ENCODE assay signal across 11 mouse cellular contexts in the genomic region with DNA sequence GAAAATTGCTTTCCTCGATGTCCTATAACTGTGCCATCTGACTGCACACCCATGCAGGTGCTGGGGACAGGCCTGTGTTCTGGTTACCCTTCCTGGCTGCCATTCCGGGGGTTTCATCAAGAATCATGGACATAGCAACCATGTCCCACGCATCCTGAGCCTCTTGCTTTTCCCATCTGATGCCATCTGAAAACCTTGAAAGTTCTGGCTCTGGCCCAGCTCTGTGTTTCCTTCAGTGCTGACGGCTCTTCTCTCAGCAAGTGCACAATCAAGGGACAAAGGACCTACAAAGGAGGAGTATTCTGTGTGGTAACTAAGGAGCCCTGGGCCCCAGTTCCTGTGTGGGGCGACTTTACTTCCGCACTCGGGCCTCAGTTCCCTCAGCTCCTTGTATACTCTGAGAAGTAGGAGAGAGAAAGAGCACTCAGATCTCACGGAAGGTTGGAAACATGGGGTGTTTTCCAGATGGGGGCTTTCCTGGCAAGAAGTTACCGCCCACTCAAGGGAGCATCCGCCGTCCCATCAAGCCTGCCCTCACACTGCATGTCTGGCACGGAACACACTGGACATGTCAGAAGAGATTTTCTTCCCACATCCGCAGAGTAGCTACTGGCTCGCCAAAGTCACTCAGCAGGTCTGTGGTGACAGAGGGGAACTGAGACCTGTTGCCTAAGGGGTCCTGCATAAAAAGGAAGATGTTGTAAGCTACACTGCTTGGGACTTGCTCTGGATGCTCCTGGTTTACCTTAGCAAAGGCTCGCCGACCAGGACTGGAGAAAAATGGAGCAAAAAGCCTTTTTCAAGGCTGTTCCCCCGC. TPM values are rescaled to one million over a fixed set of nuclear protein-coding genes. Genes with fewer than 3 reads are reported as not detected.
DNase-seq lines count a peak whose midpoint lies in the region; ATAC-seq and TF ChIP-seq lines count a peak whose summit lies in the region.
"Had no signal": no experiment of that assay in that cellular context is flagged by ENCODE, and none has a peak within 500 bp of the region (broad histone marks: within the 10 kb centered on the region; RNA-seq: fewer than 3 reads in every experiment).

No protein-coding gene starts in this region.

- no peak overlapping the region for H3K4me3 ChIP-seq in lung, postnatal 0 days (ENCODE audit: low read depth, low read length)
- H3K4me3 ChIP-seq in lung, adult 2 months (replicated peaks; ENCODE audit: extremely low read depth, low read depth, low read length), result no peak overlapping the region
- peak overlapping the region; percentile 39 for H3K4me3 ChIP-seq in bone marrow, adult 2 months (replicated peaks; ENCODE audit: control insufficient read depth, low read depth, low read length)
- no peak overlapping the region for H3K4me3 ChIP-seq in small intestine, adult 2 months (ENCODE audit: low read depth, low read length)
- H3K4me3 ChIP-seq: kidney, embryonic 15.5 days; neural tube, embryonic 13.5 days had no signal

- H3K4me1 ChIP-seq in lung, postnatal 0 days (ENCODE audit: insufficient read depth, low read depth, low read length), result no peaks in the 10 kb centered on the region
- H3K4me1 ChIP-seq in lung, adult 2 months (ENCODE audit: control insufficient read depth, insufficient read depth, low read length), result no peaks in the 10 kb centered on the region
- H3K4me1 ChIP-seq in bone marrow, adult 2 months (ENCODE audit: control insufficient read depth, insufficient read depth, low read length), result peaks cover 9% of the 10 kb centered on the region; the same call in 1 of the 2 replicates
- no peaks in the 10 kb centered on the region for H3K4me1 ChIP-seq in small intestine, adult 2 months (ENCODE audit: control insufficient read depth, insufficient read depth, insufficient read length, low read length)
- H3K4me1 ChIP-seq: kidney, embryonic 15.5 days; neural tube, embryonic 13.5 days had no signal

- no peaks in the 10 kb centered on the region for H3K9me3 ChIP-seq in lung, postnatal 0 days (ENCODE audit: low read length)
- H3K9me3 ChIP-seq: kidney, embryonic 15.5 days; neural tube, embryonic 13.5 days had no signal

- no peaks in the 10 kb centered on the region for H3K27me3 ChIP-seq in lung, postnatal 0 days (replicated peaks; ENCODE audit: insufficient read depth, low read length)
- H3K27me3 ChIP-seq in small intestine, adult 2 months (ENCODE audit: control insufficient read depth, insufficient read depth, low read length), result no peaks in the 10 kb centered on the region
- H3K27me3 ChIP-seq: kidney, embryonic 15.5 days; neural tube, embryonic 13.5 days had no signal

- H3K4me2 ChIP-seq in lung, postnatal 0 days (replicated peaks; ENCODE audit: low read depth, low read length), result no peak overlapping the region
- H3K4me2 ChIP-seq: kidney, embryonic 15.5 days; neural tube, embryonic 13.5 days had no signal

- no peak overlapping the region for H3K9ac ChIP-seq in lung, postnatal 0 days (replicated peaks; ENCODE audit: low read depth)
- H3K9ac ChIP-seq: kidney, embryonic 15.5 days; liver, embryonic 14.5 days; neural tube, embryonic 13.5 days had no signal

- no peak for TF ChIP-seq CTCF in lung, postnatal 0 days (IDR thresholded peaks at IDR 0.05)
- TF ChIP-seq CTCF in lung, adult 2 months (IDR thresholded peaks at IDR 0.05; ENCODE audit: insufficient read depth, low read length), result no peak
- TF ChIP-seq CTCF in bone marrow, adult 2 months (IDR thresholded peaks at IDR 0.05; ENCODE audit: control insufficient read depth, insufficient read depth, low read length), result no peak
- TF ChIP-seq CTCF in small intestine, adult 2 months (IDR thresholded peaks at IDR 0.05; ENCODE audit: extremely low read depth, insufficient read length, insufficient replicate concordance, low read depth, low read length), result no peak

- ATAC-seq in lung, postnatal 0 days, result no peak

- H3K36me3 ChIP-seq in lung, postnatal 0 days (ENCODE audit: insufficient read depth, low read length), result no peaks in the 10 kb centered on the region
- H3K36me3 ChIP-seq in small intestine, adult 2 months (ENCODE audit: control insufficient read depth, insufficient read depth, low read length), result no peaks in the 10 kb centered on the region
- H3K36me3 ChIP-seq: kidney, embryonic 15.5 days; neural tube, embryonic 13.5 days had no signal

- 72% methylated on average over 17 of the region's 17 CpGs for WGBS in lung, postnatal 0 days
- 72% methylated on average over 17 of the region's 17 CpGs for WGBS in lung, adult 2 months
- 30% methylated on average over 17 of the region's 17 CpGs for WGBS in bone marrow, adult 2 months
- WGBS in small intestine, adult 2 months, result 78% methylated on average over 17 of the region's 17 CpGs

- no peak overlapping the region for H3K27ac ChIP-seq in lung, postnatal 0 days (ENCODE audit: low read length)
- peak overlapping the region; percentile 88 for H3K27ac ChIP-seq in bone marrow, adult 2 months (ENCODE audit: control insufficient read depth, insufficient read depth, low read depth, low read length, poor library complexity)
- 0 out of 2 replicates have a peak overlapping the region, but pooled peaks have one; percentile 9 for H3K27ac ChIP-seq in small intestine, adult 2 months (ENCODE audit: insufficient read depth, low read depth, low read length)
- H3K27ac ChIP-seq: kidney, embryonic 15.5 days; liver, embryonic 14.5 days; neural tube, embryonic 13.5 days had no signal

- DNase-seq in lung, postnatal 0 days (ENCODE audit: low spot score), result peak; percentile 17
- DNase-seq in lung, adult 2 months, result no peak
- DNase-seq in R1 (ENCODE audit: low read depth, low spot score), result peak; percentile 20
- DNase-seq in embryo, embryonic 10.5 days (ENCODE audit: low spot score), result no peak
- DNase-seq in urinary bladder, adult 18-20 months (ENCODE audit: low spot score in 2 of 2), result no peak
- DNase-seq: cerebellum, adult 9-10 months had no signal

- no peak for TF ChIP-seq POLR2A in lung, adult 2 months (IDR thresholded peaks at IDR 0.05; ENCODE audit: borderline replicate concordance, extremely low read depth, low read depth, low read length)
- no peak for TF ChIP-seq POLR2A in bone marrow, adult 2 months (IDR thresholded peaks at IDR 0.05; ENCODE audit: borderline replicate concordance, control insufficient read depth, low read depth, low read length)
- no peak for TF ChIP-seq POLR2A in small intestine, adult 2 months (IDR thresholded peaks at IDR 0.05; ENCODE audit: low read depth, low read length)

- no peak for TF ChIP-seq EP300 in lung, postnatal 0 days (IDR thresholded peaks at IDR 0.05)

RNA-seq across cellular contexts. Expression of a gene that starts 24.5 kb away (rescaled TPM):
- polyA plus RNA-seq in lung, postnatal 0 days (2015; fragmentation: Nextera tagmentation; extraction: Ambion mirVana), result 14.5 and 18.0 TPM in 2 replicates
- polyA plus RNA-seq in lung, adult 2 months (2012; rRNA removed), result 27.2 and 30.9 TPM in 2 replicates
- 31.6 and 151 TPM in 2 replicates for polyA plus RNA-seq in bone marrow, adult 2 months (2011; ENCODE audit: insufficient read depth, insufficient read length, low replicate concordance, missing spikeins)
- polyA plus RNA-seq in small intestine, adult 2 months (2012; rRNA removed), result 6.0 and 13.1 TPM in 2 replicates

RNA-seq across cellular contexts. Expression of a gene that starts 31.8 kb away (rescaled TPM):
- 10.0 and 10.7 TPM in 2 replicates for polyA plus RNA-seq in lung, postnatal 0 days (2015; fragmentation: Nextera tagmentation; extraction: Ambion mirVana)
- 17.8 and 20.4 TPM in 2 replicates for polyA plus RNA-seq in lung, adult 2 months (2012; rRNA removed)
- 17.5 and 18.8 TPM in 2 replicates for polyA plus RNA-seq in bone marrow, adult 2 months (2011; ENCODE audit: insufficient read depth, insufficient read length, low replicate concordance, missing spikeins)
- 11.7 and 18.8 TPM in 2 replicates for polyA plus RNA-seq in small intestine, adult 2 months (2012; rRNA removed)

Comparison
In these comparisons a context has a peak if more than half of its experiments do, and no peak if none do; other contexts are left out.
1. DNase-seq: peak in lung, postnatal 0 days (single experiment) and R1 (single experiment); none in lung, adult 2 months (single experiment), embryo, embryonic 10.5 days (single experiment) and urinary bladder, adult 18-20 months (0 of 2).